Mouse (Mus musculus) right cerebral cortex, postnatal 36 days (tissue): ENCODE measurements around the gene Arfgap3.
"Not testable (repeated sequence)": the region's sequence is repeated elsewhere in the genome, so short reads cannot be mapped to it uniquely, and the experiment has no call there.

Source experiments
- DNase-seq, 2 experiments: peaks; one replicate each; pipeline ENCODE4 v3.0.0; 2022; ENCODE audit warnings: low spot score in 2 of 2, mixed read lengths in 1 of 2

Arfgap3 gene

DNA sequence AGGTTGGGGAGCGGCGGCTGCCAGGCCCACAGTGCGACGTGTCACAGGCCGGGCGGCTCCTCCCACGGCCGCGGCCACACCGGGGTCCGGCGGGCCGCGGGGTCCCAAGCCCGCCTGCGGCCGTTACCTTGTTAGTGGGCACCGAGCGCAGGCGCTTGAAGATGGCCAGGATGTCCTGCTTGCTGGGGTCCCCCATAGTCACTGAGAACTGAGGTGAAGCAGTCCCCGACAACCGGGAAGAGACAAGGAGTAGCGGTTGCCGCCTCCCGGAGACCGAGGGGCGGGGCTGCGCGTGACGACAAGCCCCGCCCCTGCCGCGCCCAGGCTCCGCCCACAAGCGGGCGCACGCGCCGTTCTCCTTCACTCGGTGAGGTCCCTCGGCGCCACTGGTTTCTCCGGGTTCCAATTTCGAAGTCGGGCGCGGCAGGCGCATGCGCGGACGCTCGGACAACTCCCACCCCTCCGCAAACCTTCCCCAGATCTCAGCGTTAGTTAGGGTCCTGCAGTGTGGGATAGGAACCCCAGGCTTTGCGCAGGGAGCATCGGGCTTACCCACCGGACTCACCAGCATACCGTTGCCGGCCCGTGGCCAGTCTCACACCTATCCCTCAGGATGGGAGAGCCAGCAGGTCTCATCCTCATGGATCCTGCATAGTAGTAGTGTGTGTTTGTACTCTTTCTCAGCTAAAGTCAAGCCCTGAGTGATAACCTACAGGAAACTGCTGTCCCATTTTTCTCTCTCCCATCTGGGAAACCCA is at the start of gene Arfgap3:
Arfgap3 (minus strand) TSS at position 294 of the 758 bp plus-strand sequence.
- peak; percentile 91 to 92 for DNase-seq

DNA sequence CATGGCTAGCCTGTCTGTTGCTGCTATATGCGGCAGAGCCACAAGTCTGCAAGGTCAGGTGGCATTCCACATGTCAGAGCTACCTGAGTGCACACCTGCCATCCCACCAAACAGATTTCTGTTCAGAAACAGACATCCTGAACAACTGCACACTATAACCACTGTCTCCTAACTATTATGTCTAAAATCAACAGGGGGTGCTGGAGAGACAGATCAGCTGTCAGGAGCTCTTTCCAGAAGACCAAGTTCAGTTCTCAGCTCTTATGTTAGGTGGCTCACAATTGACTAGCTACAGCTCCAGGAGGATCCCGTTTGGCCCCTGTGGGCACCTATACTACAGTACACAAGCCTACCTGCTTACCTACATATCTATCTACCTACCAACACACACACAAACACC is 42.7 kb upstream of the Arfgap3 start:
- DNase-seq: no peak

DNA sequence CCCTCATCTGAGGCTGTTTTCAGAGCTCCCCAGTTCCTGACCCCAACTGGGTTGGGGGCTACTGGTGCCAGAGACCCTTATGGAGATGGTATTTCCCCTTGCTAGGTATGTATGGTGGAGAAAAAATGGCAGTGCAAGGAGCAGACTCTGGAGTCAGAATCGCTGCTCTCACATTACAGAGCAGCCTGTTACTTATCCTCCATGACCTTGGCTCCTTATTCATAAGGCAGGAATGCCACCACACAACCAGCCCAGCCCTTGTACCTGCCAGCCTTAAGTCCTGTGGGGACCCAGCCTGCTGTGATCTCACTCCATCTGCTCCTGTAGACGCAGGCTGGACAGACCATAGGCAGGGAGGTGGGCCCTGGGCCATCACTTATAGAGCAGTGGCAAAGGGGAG is 37.9 kb upstream of the Arfgap3 start:
- no peak for DNase-seq

DNA sequence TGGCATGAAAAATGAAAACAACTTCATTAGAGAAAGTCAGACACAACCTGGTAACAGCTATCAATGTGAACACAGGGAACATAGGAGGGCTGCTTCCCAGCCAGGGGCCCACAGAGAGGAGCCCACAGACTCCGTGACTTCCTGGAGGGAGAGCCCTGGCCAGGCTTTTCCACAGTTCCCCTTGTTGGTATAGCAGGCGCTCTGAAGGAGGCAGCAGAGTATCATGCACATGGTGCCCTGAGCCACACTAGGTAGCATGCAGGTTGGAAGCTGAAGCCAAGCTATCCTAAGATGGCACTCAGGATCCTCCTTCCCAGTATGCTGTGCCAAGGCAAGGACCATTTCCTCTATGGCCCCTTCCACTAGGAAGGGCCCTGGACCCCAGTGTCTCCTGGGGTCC is 33.6 kb upstream of the Arfgap3 start:
- DNase-seq: no peak

DNA sequence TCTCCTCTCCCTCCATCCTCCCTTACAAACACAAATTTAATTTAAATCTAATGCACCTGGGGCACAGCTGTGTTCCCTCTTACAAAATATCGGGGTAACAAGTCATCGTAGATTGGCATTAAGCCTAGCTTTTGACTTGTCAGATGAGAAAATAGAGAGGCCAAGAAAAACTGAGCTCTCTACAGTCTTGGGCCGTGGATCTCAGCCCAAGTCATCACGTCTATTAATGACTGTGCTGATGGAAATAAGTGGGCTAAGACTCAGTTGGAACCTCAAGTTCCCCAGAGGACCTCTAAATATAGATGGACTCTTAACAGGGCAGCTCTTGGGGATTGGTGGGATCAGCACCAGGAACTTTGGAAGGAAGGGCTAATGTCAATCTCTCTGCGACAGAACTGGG is 33.1 kb upstream of the Arfgap3 start:
- DNase-seq: no peak

DNA sequence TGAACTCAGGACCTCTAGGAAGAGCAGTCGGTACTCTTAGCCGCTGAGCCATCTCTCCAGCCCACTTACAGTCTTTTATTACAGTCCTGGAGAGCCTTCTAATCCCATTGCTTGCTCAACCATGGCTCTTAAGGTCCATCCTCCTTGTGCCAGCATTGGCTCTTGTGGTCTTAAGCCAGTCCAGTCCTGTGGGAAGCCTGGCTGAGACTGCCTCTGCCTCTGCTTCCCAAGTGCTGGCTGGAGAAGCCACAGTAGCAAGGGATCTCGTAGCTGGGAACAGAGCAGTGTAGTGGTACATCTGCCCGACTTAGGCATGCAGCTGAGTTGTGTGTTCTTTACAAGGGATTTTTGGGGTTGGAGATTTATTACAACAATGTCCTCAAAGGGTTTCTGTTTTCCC is 32.4 kb upstream of the Arfgap3 start:
- DNase-seq: no peak

DNA sequence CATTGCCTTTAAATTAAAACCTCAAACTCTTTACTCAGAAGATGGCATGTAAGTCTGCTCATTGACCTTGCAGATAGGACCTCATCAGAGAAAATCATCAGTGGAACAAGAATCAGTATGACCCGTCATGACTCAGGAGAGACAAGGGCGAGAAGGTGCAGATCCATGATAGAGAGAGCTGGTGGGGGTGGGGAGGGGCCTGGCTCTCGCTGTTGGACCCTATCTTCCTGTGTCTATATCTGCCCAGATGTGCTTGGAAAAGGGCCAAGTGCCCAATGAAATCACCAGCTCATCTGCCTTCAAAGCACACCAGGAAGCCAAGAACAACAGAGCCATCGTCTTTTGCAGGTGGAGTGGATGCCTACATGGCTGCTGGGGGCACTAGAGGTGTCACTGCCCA is 27.1 kb upstream of the Arfgap3 start:
- DNase-seq: no peak

DNA sequence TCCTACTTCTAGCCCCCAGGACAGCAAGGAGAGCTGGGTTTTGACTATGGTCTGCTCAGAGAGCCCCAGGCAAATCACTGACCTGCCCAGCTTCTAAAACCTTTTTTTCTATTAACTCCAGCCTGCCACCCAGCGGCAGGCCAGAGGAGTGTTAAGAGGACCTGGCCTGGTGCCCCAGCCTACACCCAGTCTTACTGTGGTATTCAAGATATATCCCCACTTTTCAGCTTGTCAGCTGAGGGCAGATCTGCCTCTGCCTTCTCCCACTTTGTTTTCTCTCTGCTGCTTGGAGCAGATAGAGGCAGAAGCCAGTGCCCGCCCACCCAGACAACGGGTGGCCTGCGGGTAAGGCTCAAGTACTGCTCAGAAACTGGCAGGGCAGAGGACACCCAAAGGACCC is 25.1 kb upstream of the Arfgap3 start:
- DNase-seq: peak in 1 of 2 experiments; percentile 15

DNA sequence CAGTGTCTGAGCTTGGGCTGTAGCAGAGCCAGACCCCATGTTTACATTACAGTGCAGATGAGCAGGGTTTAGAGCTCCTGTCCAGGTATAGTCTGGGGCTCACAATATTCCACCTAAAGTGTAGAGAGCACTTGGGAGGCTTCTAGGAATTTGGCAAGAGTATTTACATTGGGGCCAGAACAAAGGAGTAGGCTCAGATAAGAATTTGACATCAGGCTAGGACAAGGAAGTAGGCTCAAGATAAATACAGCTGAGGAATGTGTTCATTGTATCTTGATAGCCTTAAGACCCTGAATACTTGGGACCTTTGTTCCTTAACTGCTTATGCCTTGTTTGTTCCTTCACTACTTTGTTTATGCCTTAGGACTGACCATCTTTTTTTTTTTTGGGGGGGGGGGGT is 24.0 kb upstream of the Arfgap3 start:
- no peak for DNase-seq

DNA sequence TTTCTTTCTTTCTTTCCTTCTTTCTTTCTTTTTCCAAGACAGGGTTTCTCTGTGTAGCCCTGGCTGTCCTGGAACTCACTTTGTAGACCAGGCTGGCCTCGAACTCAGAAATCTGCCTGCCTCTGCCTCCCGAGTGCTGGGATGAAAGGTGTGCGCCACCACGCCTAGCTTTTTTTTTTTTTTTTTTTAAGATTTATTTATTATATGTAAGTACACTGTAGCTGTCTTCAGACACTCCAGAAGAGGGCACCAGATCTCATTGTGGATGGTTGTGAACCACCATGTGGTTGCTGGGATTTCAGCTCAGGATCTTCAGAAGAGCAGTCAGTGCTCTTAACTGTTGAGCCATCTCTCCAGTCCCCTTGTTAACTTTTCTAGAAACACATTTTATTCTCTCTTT is 18.7 kb upstream of the Arfgap3 start:
- not testable (repeated sequence) for DNase-seq

DNA sequence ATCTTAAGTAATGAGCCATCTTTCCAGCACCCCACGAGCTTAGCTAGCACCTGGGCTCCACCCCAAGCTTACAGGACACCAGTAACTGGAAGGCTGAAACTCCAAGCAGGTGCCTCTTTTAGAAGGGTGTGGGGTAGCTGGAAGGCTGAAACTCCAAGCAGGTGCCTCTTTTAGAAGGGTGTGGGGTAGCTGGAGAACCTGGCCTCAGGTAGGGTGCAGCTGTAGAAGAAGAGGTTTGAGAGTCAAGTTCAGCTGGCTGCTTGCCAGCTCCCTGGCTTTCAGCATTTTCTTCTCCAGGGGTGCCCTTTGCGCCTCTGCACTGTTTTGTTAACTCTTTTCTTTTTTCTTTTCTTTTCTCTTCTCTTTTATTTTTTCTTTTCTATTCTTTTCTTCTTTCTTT is 18.2 kb upstream of the Arfgap3 start:
- no peak for DNase-seq

DNA sequence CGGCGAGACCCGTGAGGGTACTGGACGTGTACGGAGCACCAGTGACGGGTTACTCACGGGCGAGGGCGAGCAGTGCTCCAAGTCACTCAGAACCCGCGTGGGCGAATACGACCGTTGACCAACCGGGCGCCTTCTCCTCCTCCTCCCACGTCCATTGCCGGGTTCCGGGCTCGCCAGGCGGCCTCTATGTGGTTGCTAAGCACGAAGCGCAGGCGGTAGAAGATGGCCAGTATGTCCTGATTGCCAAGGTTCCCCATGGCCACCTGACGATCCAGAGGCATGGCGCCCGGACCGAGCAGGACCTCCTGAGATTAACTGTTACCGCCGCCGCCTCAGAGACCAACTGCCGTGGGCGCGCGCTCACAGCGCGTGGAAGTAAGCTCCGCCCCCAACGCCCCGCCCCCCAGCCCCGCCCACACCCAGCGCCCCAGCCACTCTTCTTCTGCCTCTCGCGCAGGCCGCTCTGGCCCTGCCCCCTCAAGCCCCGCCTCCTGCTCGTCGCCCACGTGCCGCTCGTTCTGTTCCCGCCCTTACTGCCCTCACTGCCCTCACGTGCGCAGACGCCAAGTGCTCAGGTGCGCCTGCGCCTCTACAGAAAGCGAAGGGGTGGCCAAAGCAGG is 17.0 kb upstream of the Arfgap3 start:
- DNase-seq: peak; percentile 42 to 54

DNA sequence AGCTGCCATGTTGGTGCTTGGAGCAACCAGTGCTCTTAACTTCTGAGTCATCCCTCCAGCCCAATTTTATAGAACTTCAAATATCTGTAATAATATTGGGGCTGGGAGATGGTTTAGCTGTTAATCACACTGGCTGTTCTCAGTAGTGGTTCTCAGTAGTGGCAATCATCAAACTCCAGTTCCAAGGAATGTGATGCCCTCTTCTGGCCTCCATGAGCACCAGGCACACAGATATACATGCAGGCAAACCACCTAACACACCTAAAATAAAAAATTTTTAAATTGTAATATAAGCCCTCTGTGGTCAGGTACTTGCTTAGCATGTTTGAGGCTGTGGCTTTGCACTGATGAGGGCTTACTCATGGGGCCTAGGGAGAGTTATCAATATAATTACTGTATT is 15.7 kb upstream of the Arfgap3 start:
- DNase-seq: no peak

DNA sequence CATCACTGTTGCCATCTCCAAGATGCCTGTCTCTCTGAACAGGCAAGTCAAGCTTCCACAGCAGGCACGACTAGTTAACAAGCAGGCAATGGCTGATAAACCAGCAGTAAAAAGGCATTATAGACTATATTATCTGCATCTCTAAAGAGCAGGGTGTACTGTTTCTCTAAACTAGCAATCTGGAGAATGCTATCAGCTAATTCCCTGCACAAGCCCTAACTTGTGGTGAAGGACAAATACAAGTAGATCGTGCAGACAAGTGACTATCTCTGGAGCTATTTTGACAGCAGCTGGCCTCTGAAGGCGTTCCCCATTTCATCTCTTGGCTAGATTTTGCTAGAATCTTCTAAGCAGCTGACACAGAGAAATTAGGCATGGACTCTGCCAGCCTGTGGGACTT is 14.1 kb upstream of the Arfgap3 start:
- no peak for DNase-seq

DNA sequence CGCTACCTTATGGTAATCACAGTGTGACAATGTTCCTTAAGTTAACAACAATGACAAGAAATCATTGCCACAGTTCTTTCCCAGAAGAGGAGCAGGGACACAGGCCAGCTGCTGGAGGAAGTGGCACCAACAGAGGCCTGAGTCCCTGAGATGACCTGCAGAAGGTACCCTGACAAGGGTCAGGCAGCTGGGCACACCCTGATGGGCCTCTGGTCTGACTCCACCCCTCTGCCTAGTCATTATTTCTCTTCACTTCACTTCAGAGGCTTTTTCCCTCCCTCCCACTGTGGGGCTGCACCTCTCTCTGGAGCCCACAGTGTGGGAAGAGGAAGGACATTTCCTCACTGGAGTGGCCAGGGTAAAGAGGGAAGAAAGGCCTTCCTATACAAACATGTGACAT is 12.8 kb upstream of the Arfgap3 start:
- not testable (repeated sequence) for DNase-seq

DNA sequence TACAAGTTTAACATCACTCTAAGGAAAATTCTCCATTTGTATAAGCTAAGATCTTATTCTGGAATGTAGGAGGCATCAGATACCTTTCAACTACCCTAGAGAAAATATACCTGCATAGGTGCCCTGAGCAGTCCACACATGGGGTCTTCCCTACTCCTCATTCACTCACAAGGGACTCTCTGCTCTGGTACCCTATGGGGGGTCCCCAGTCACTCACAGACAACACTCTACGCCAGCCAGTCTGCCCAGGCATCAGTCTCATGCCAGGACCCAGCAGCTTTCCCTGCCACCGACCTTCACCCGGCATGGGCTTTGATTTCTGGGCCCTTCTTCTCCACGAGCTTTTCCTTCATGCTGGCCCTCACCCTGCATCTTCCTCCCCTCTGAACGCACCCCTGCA is 10.9 kb upstream of the Arfgap3 start:
- DNase-seq: not testable (repeated sequence)

DNA sequence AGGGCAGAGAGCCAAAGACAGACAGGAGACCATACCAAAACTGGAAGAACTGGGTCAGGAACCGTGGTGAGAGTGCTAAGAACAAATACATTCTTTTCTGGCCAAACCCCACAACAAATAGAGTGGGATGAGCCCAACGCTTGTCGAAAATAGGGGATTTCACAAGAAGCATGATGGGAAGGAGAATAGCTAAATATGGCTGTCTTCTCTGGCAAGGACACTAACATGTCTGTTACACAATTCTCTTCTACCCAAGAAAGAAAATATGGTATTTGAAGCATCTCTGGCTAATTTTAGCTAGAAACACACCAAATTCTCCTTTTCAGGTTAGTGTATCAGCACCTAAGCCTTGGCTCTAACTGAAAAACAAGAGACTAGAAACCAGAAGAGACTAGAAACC is 10.1 kb upstream of the Arfgap3 start:
- DNase-seq: no peak

DNA sequence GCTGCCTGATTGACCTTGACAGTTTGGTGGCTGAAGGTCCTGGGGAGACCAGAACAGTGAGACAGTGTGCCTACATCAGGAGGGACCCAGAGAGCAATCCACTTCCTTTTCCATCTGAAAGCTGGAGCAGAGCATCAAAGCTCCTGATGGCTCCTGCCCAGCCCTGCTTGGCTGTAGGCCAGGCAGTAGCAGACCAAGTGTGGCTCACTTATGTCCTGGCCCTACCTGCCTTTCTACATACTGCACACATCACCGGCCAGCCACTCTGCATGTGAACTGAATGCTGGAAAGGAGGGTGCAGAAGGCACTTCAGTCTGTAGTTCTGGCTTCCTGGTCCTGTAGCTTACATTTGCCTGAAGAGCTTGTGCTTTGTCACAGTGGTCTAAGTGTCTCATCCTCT is 8.4 kb upstream of the Arfgap3 start:
- no peak for DNase-seq

DNA sequence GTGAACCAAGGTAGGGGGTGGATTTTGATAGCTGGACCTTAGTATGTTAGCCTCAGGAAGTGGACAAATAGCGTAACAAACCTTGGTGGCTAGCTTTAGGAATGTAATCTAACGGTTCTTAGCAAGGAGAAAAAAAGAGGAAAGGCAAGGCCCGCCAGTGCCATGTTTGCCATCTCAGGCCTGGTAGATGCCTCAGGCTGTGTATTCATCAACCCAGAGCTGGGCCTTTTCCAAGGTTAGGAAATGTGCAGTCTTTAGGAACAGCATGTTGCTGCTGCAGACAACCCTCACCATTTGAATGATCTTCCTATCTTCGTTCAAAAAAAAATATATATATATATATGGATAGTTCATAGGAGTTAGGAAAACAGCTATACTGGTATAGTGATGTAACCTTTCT is 1.5 kb upstream of the Arfgap3 start:
- DNase-seq: no peak

DNA sequence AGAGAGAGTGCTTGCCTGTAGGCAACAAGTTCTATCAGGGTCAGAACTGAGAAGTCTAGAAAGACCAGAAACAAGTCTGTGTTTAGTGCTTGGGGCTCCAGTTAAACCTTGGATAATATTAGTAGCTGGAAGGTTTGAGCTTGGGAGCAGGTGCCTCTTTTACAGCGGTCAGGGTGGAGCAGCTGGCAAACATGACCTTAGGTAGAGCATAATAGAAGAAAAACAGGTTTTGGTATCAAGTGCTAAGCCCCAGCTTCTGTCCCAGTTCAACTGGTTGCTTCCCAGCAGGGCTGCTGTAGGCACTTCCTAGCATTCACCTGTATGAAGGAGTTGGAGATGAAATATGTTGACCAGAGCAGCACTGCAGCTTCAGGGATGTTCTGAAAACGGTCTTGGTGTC is 812 bp upstream of the Arfgap3 start:
- no peak for DNase-seq

DNA sequence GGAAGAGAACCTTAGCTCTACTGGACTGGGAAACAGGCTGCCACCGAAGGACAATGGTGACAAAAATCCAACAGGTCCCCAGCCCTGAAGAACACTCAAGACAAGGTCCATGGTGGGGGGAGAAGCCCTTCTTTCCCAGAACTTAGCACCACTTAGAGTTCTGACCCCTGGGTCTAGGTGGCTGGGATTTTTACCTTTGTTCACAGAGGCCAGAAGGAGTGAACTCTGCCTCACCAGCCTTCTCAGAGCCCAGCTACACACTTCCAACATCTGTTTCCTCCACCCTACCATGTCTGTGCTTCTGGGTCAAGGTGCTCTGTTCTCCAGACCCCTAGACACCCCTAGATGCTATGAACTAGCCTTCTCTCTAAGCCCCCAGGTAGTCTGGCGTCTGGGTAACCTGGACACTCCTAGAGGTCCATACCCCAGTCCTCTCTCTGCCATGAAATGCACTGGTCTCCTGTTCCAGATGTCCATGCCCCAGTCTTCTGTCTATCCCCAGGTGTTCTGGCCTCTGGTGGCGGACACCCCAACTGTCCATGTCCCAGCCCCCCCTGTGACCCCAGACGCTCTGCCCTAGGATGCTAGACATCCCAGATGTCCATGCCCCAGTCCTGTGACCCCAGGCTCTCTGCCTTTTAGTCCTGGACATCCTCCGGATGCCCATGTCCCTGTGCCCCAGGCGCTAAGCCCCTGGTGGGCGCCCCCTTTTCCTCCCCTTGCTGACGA is 658 bp downstream of the Arfgap3 start:
- DNase-seq: no peak

DNA sequence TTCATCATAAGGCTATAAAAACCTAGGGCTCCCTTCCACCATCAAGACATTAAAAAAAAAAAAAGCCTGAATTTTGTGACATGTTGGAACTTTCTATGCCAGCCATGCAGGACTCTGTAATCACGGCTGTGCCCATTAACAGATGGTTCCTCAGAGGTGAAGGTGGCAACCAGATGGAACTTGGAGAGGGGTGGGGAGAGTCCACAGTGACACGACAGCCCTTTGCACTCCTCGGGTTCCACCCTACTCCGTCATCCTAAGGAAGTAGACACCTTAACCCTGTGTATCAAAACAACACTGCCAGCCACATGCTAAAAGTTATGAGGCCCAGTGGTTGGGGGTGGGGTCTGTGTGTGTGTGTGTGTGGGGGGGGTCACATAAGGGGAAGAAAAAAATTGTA is 1.3 kb downstream of the Arfgap3 start:
- no peak for DNase-seq

DNA sequence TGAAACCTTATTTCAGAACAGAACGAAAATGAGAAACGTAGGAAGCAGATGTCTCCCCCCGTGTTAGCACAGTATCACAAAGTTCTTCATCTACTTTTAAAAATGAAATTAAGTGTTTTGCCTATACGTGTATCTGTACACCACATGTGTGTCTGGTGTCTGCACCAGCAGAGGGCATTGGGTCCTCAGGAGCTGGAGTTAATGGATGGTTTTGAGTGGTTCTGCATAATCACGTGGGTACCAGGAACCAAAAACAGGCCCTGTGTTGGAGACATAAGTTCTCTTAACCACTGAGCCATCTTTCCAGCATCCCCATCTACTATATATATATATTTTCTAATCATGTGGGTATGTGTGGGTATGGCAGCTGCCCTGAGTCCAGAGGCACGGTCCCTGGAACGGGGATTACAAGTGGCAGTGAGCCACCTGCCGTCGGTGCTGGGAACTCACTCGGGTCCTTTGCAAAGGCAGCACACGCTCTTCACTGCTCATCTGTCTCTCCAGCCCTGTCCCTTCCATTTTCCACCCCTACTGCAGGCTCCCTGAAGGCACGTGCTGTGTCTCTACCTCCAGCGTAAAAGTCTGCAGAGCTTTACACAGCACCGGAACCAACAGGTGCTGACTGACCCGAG is 4.0 kb downstream of the Arfgap3 start:
- DNase-seq: no peak
